Mouse (Mus musculus) intestine, embryonic 16.5 days (tissue): ENCODE results near the gene Zfp593. TPM values are rescaled to one million over a fixed set of nuclear protein-coding genes. Genes with fewer than 3 reads are reported as not detected.

Experiments
- ATAC-seq: fragments of 200-750 bp; cut with Nextera tagmentation; 2 replicates; pipeline ENCODE4 v1.8.0; 2017; ENCODE audit warnings: moderate TSS enrichment, moderate library complexity
- H3K27ac ChIP-seq: fragments of 300-500 bp; sonication (generic); 2 replicates; pipeline ENCODE4 v1.5.1; 2014; ENCODE audit warnings: mild to moderate bottlenecking, low read length
- H3K27me3 ChIP-seq: fragments of 300-500 bp; sonication (generic); replicated peaks from 2 replicates; pipeline ENCODE4 v1.6.1; 2014; ENCODE audit warnings: low read length, control low read depth, mixed read lengths; ENCODE audit not compliant: control insufficient read depth, insufficient read depth
- H3K36me3 ChIP-seq: fragments of 300-500 bp; sonication (generic); 2 replicates; pipeline ENCODE4 v1.6.1; 2014; ENCODE audit warnings: low read length, control low read depth; ENCODE audit not compliant: control insufficient read depth, insufficient read depth
- H3K4me1 ChIP-seq: fragments of 300-500 bp; sonication (generic); 2 replicates; pipeline ENCODE4 v1.6.1; 2014; ENCODE audit warnings: low read length, control low read depth, mixed read lengths; ENCODE audit not compliant: control insufficient read depth, insufficient read depth
- H3K4me2 ChIP-seq: fragments of 300-500 bp; sonication (generic); 2 replicates; pipeline ENCODE4 v1.6.1; 2014; ENCODE audit warnings: low read depth, low read length, control low read depth
- H3K4me3 ChIP-seq: fragments of 300-500 bp; sonication (generic); 2 replicates; pipeline ENCODE4 v1.5.1; 2014; ENCODE audit warnings: mild to moderate bottlenecking, low read length
- H3K9ac ChIP-seq: fragments of 300-500 bp; sonication (generic); 2 replicates; pipeline ENCODE4 v1.6.1; 2014; ENCODE audit warnings: low read depth, low read length
- H3K9me3 ChIP-seq: fragments of 300-500 bp; sonication (generic); 2 replicates; pipeline ENCODE4 v1.6.1; 2016; ENCODE audit warnings: low read length, control low read depth; ENCODE audit not compliant: control insufficient read depth
- WGBS: fragments of 180-500 bp; shearing (Covaris S2); extraction: QIAGEN DNeasy Blood & Tissue Kit; methylation state at CpG from one replicate; pipeline ENCODE4 v1.1.7; 2014; 5-methylcytosine and 5-hydroxymethylcytosine counted together
- polyA plus RNA-seq: library from polyadenylated mRNA; unstranded; fragments of >200 nt; fragmentation: Nextera tagmentation; extraction: Ambion mirVana; gene quantifications from 2 replicates; pipeline ENCODE4 v1.2.1, GENCODE M21; 2015

The Zfp593 gene
- polyA plus RNA-seq, 1 experiment from 2014 or later: 14.5 TPM

GRCm38 (mm10) chr4:134257198-134258009, 12.0 kb upstream of the Zfp593 start:
- H3K4me2 ChIP-seq: no peak overlapping the region
- no peaks in the 10 kb centered on the region for H3K36me3 ChIP-seq
- H3K27me3 ChIP-seq: peaks cover 14% of the 10 kb centered on the region
- H3K4me3 ChIP-seq: no peak overlapping the region
- 43% methylated on average over 11 of the region's 11 CpGs for WGBS
- no peak overlapping the region for H3K27ac ChIP-seq
- peaks cover 20% of the 10 kb centered on the region for H3K4me1 ChIP-seq
- no peak overlapping the region for H3K9ac ChIP-seq
- ATAC-seq: no peak
- H3K9me3 ChIP-seq: no peaks in the 10 kb centered on the region

GRCm38 (mm10) chr4:134256407-134257197, 11.2 kb upstream of the Zfp593 start:
- ATAC-seq: peak; percentile 57

GRCm38 (mm10) chr4:134255854-134256253, 10.5 kb upstream of the Zfp593 start:
- H3K27ac ChIP-seq: peak overlapping the region; percentile 52; the same call in 1 of the 2 replicates
- no peak overlapping the region for H3K4me2 ChIP-seq
- WGBS: 33% methylated on average over 4 of the region's 4 CpGs
- H3K4me3 ChIP-seq: no peak overlapping the region
- ATAC-seq: no peak
- H3K27me3 ChIP-seq: peaks cover 29% of the 10 kb centered on the region
- H3K9me3 ChIP-seq: no peaks in the 10 kb centered on the region
- H3K9ac ChIP-seq: peak overlapping the region; percentile 38; the same call in 1 of the 2 replicates
- H3K36me3 ChIP-seq: no peaks in the 10 kb centered on the region
- peaks cover 33% of the 10 kb centered on the region for H3K4me1 ChIP-seq

More at GRCm38 (mm10) chr4:134256407-134257197, 11.2 kb upstream of the Zfp593 start:
- 26% methylated on average over 19 of the region's 19 CpGs for WGBS
- H3K4me1 ChIP-seq: peaks cover 28% of the 10 kb centered on the region
- H3K9ac ChIP-seq: peak overlapping the region; percentile 38
- peak overlapping the region; percentile 15; the same call in 1 of the 2 replicates for H3K4me2 ChIP-seq
- H3K36me3 ChIP-seq: no peaks in the 10 kb centered on the region
- H3K9me3 ChIP-seq: no peaks in the 10 kb centered on the region
- H3K27me3 ChIP-seq: peaks cover 22% of the 10 kb centered on the region
- no peak overlapping the region for H3K4me3 ChIP-seq
- peak overlapping the region; percentile 52; the same call in 1 of the 2 replicates for H3K27ac ChIP-seq

- Histone ChIP-seq H3K36me3 (no peaks in the 10 kb centered on the region), H3K4me3 (no peak overlapping the region), H3K27me3 (peaks cover 37% of the 10 kb centered on the region), H3K4me2 (no peak overlapping the region), H3K9ac (no peak overlapping the region), H3K9me3 (no peaks in the 10 kb centered on the region), H3K27ac (no peak overlapping the region), H3K4me1 (peaks cover 42% of the 10 kb centered on the region)
- 47% methylated on average over 3 of the region's 3 CpGs for WGBS
- no peak for ATAC-seq
Observed at GRCm38 (mm10) chr4:134254835-134255234, 9.4 kb upstream of the Zfp593 start.

GRCm38 (mm10) chr4:134253722-134254324, 8.4 kb upstream of the Zfp593 start, which contains the start of gene Grrp1:
Gene Grrp1, minus strand, starts transcription at chr4:134254106.
- peak within 1 kb of the TSS; percentile 8; the same call in 1 of the 2 replicates for H3K27ac ChIP-seq
- ATAC-seq: no peak
- peak within 1 kb of the TSS; percentile 38 for H3K4me2 ChIP-seq
- peaks cover 37% of the 10 kb centered on the region for H3K27me3 ChIP-seq
- WGBS: 4% methylated on average over 13 of the region's 13 CpGs
- H3K36me3 ChIP-seq: no peaks in the 10 kb centered on the region
- H3K9ac ChIP-seq: peak within 1 kb of the TSS; percentile 48
- peak within 1 kb of the TSS; percentile 51 for H3K4me3 ChIP-seq
- H3K9me3 ChIP-seq: no peaks in the 10 kb centered on the region
- H3K4me1 ChIP-seq: peaks cover 45% of the 10 kb centered on the region

GRCm38 (mm10) chr4:134252911-134253721, 7.7 kb upstream of the Zfp593 start:
- 21% methylated on average over 15 of the region's 15 CpGs for WGBS
- Histone ChIP-seq H3K27ac (peak overlapping the region; percentile 8; the same call in 1 of the 2 replicates), H3K27me3 (peaks cover 41% of the 10 kb centered on the region), H3K9ac (peak overlapping the region; percentile 48; the same call in 1 of the 2 replicates), H3K4me2 (peak overlapping the region; percentile 38), H3K36me3 (no peaks in the 10 kb centered on the region), H3K4me3 (peak overlapping the region; percentile 51), H3K9me3 (no peaks in the 10 kb centered on the region), H3K4me1 (peaks cover 42% of the 10 kb centered on the region)
- ATAC-seq: no peak

GRCm38 (mm10) chr4:134252131-134252910, 6.9 kb upstream of the Zfp593 start:
- Histone ChIP-seq H3K4me3 (peak overlapping the region; percentile 51), H3K4me2 (peak overlapping the region; percentile 92), H3K27me3 (peaks cover 47% of the 10 kb centered on the region), H3K27ac (no peak overlapping the region), H3K36me3 (no peaks in the 10 kb centered on the region), H3K9me3 (no peaks in the 10 kb centered on the region), H3K9ac (peak overlapping the region; percentile 64; the same call in 1 of the 2 replicates), H3K4me1 (peaks cover 42% of the 10 kb centered on the region)
- ATAC-seq: no peak
- 10% methylated on average over 22 of the region's 22 CpGs for WGBS
